Mouse (Mus musculus) testis, adult 2 months (tissue): ENCODE results near the gene Shb. TPM values are rescaled to one million over a fixed set of nuclear protein-coding genes. Genes with fewer than 3 reads are reported as not detected.

Experiments used
- H3K27ac ChIP-seq: fragments of 200-500 bp; 2 replicates; pipeline ENCODE4 v1.5.1; 2012; ENCODE audit warnings: low read depth, low read length; ENCODE audit not compliant: control insufficient read depth, insufficient read depth
- H3K27me3 ChIP-seq: fragments of 200-500 bp; 2 replicates; pipeline ENCODE4 v1.6.1; 2012; ENCODE audit warnings: mild to moderate bottlenecking, low read length, moderate library complexity; ENCODE audit not compliant: control insufficient read depth, insufficient read depth
- H3K36me3 ChIP-seq: fragments of 200-500 bp; 2 replicates; pipeline ENCODE4 v1.6.1; 2012; ENCODE audit warnings: mild to moderate bottlenecking, low read length; ENCODE audit not compliant: control insufficient read depth, insufficient read depth
- H3K4me1 ChIP-seq: fragments of 200-500 bp; 2 replicates; pipeline ENCODE4 v1.6.1; 2012; ENCODE audit warnings: low read length; ENCODE audit not compliant: control insufficient read depth, insufficient read depth
- H3K4me3 ChIP-seq: fragments of 200-500 bp; 2 replicates; pipeline ENCODE4 v1.5.1; 2012; ENCODE audit warnings: low read depth, mild to moderate bottlenecking, low read length, moderate library complexity, mixed read lengths; ENCODE audit not compliant: control insufficient read depth
- CTCF ChIP-seq: fragments of 200-500 bp; IDR thresholded peaks from 2 replicates; pipeline ENCODE4 v1.5.1; 2012; ENCODE audit warnings: low read depth, mild to moderate bottlenecking, inconsistent platforms, low read length, moderate library complexity; ENCODE audit not compliant: control insufficient read depth, insufficient read depth, insufficient replicate concordance
- POLR2A ChIP-seq: fragments of 200-500 bp; IDR thresholded peaks from 2 replicates; pipeline ENCODE4 v1.6.1; 2012; ENCODE audit warnings: low read depth, mild to moderate bottlenecking, inconsistent platforms, low read length, moderate library complexity; ENCODE audit not compliant: control insufficient read depth
- polyA plus RNA-seq: library from polyadenylated mRNA; depleted of rRNA; stranded (reverse); fragments of >200 nt; gene quantifications from 2 replicates; pipeline ENCODE4 v1.2.3, GENCODE M21; 2012

Gene Shb
- polyA plus RNA-seq, 1 experiment, result 7.3 TPM

GRCm38 (mm10) chr4:45503380-45503779 is 28.9 kb downstream of the Shb start:
- peaks cover 10% of the 10 kb centered on the region for H3K4me1 ChIP-seq
- TF ChIP-seq CTCF, result no peak

GRCm38 (mm10) chr4:45502002-45502401 is 30.3 kb downstream of the Shb start:
- H3K36me3 ChIP-seq, result no peaks in the 10 kb centered on the region

More at GRCm38 (mm10) chr4:45503380-45503779, 28.9 kb downstream of the Shb start:
- H3K4me3 ChIP-seq, result no peak overlapping the region
- H3K27me3 ChIP-seq, result no peaks in the 10 kb centered on the region
- H3K27ac ChIP-seq, result no peak overlapping the region
- H3K36me3 ChIP-seq, result no peaks in the 10 kb centered on the region

GRCm38 (mm10) chr4:45500381-45500780 is 31.9 kb downstream of the Shb start:
- Histone ChIP-seq H3K27me3 (no peaks in the 10 kb centered on the region), H3K36me3 (no peaks in the 10 kb centered on the region), H3K4me3 (no peak overlapping the region), H3K4me1 (no peaks in the 10 kb centered on the region; the same call in 1 of the 2 replicates), H3K27ac (no peak overlapping the region)
- TF ChIP-seq POLR2A (no peak), CTCF (no peak)

More at GRCm38 (mm10) chr4:45502002-45502401, 30.3 kb downstream of the Shb start:
- Histone ChIP-seq H3K4me3 (no peak overlapping the region), H3K4me1 (peaks cover 7% of the 10 kb centered on the region), H3K27ac (no peak overlapping the region; the same call in 1 of the 2 replicates), H3K27me3 (no peaks in the 10 kb centered on the region)
- TF ChIP-seq POLR2A (no peak), CTCF (no peak)

GRCm38 (mm10) chr4:45499556-45499955 is 32.7 kb downstream of the Shb start:
- Histone ChIP-seq H3K27me3 (no peaks in the 10 kb centered on the region), H3K36me3 (no peaks in the 10 kb centered on the region), H3K4me1 (no peaks in the 10 kb centered on the region; the same call in 1 of the 2 replicates), H3K27ac (no peak overlapping the region), H3K4me3 (no peak overlapping the region)
- TF ChIP-seq CTCF (no peak), POLR2A (no peak)

- H3K4me1 ChIP-seq, result no peaks in the 10 kb centered on the region; the same call in 1 of the 2 replicates
- TF ChIP-seq CTCF, result no peak
- no peak for TF ChIP-seq POLR2A
- no peak overlapping the region for H3K27ac ChIP-seq
- H3K4me3 ChIP-seq, result no peak overlapping the region
- H3K27me3 ChIP-seq, result no peaks in the 10 kb centered on the region
- H3K36me3 ChIP-seq, result no peaks in the 10 kb centered on the region
These were observed 33.2 kb downstream of the Shb start for GRCm38 (mm10) chr4:45499081-45499480.

- H3K4me1 ChIP-seq, result no peaks in the 10 kb centered on the region; the same call in 1 of the 2 replicates
- H3K27ac ChIP-seq, result no peak overlapping the region
- H3K27me3 ChIP-seq, result no peaks in the 10 kb centered on the region
- no peak for TF ChIP-seq CTCF
- no peak for TF ChIP-seq POLR2A
- H3K36me3 ChIP-seq, result no peaks in the 10 kb centered on the region
- no peak overlapping the region for H3K4me3 ChIP-seq
These were observed 33.9 kb downstream of the Shb start for GRCm38 (mm10) chr4:45498345-45498744.

- H3K27me3 ChIP-seq, result no peaks in the 10 kb centered on the region
- no peaks in the 10 kb centered on the region for H3K36me3 ChIP-seq
- TF ChIP-seq CTCF (no peak), POLR2A (no peak)
- H3K4me3 ChIP-seq, result no peak overlapping the region
- no peak overlapping the region for H3K27ac ChIP-seq
- H3K4me1 ChIP-seq, result no peaks in the 10 kb centered on the region; the same call in 1 of the 2 replicates
These were observed 35.0 kb downstream of the Shb start for GRCm38 (mm10) chr4:45497282-45497681.
